Mouse (Mus musculus) spleen, embryonic (tissue): ENCODE measurements around the gene Magea10.

ENCODE experiments used
- CTCF ChIA-PET: fragments of 350-600 bp; sonication (Branson Sonifier 250); formaldehyde crosslinking; loops from one replicate; lab custom pipeline; 2022; lab: Charles Lee

Magea10 gene

GRCm38 (mm10) chrX:72386758-72387157 is at the start of gene Magea10:
TSS of gene Magea10 (minus strand) at chrX:72386858.
- CTCF ChIA-PET, result no interaction called here

GRCm38 (mm10) chrX:72381972-72382371 is 4.7 kb downstream of the Magea10 start:
- CTCF ChIA-PET, result no interaction called here
